ENCODE assay signal across 8 mouse cellular contexts in genomic region chr11:117912684-117913352, GRCm38 (mm10). TPM values are rescaled to one million over a fixed set of nuclear protein-coding genes. Genes with fewer than 3 reads are reported as not detected.
DNase-seq lines count a peak whose midpoint lies in the region; ATAC-seq and TF ChIP-seq lines count a peak whose summit lies in the region.

No protein-coding gene starts in this region.

- H3K9me3 ChIP-seq in ES-Bruce4 (replicated peaks; ENCODE audit: control insufficient read depth, insufficient read depth, low read length, poor library complexity, severe bottlenecking): 0 out of 2 replicates have a peak, but pooled peaks cover 3% of the 10 kb centered on the region
- H3K9me3 ChIP-seq in forebrain, embryonic 10.5 days: peaks cover 11% of the 10 kb centered on the region
- H3K9me3 ChIP-seq in heart, embryonic 16.5 days (replicated peaks; ENCODE audit: control insufficient read depth, low read length): peaks cover 11% of the 10 kb centered on the region
- H3K9me3 ChIP-seq in liver, embryonic 15.5 days (replicated peaks): peaks cover 8% of the 10 kb centered on the region; the same call in 1 of the 2 replicates

- peak; percentile 99 for TF ChIP-seq CTCF in ES-Bruce4 (IDR thresholded peaks at IDR 0.05; ENCODE audit: low read depth, low read length)
- peak; percentile 92 for TF ChIP-seq CTCF in olfactory bulb, adult 2 months (IDR thresholded peaks at IDR 0.05; ENCODE audit: insufficient read depth, low read depth, low read length)
- TF ChIP-seq CTCF in thymus, adult 2 months (IDR thresholded peaks at IDR 0.05; ENCODE audit: borderline replicate concordance, control insufficient read depth, extremely low read depth, insufficient read depth, low read length, poor library complexity): peak; percentile 99

- peak overlapping the region; percentile 16; the same call in 1 of the 2 replicates for H3K27ac ChIP-seq in ES-Bruce4 (ENCODE audit: insufficient read depth, low read length)
- H3K27ac ChIP-seq in forebrain, embryonic 10.5 days: peak overlapping the region; percentile 81
- no peak overlapping the region for H3K27ac ChIP-seq in heart, embryonic 16.5 days (ENCODE audit: low read length)
- peak overlapping the region; percentile 85 for H3K27ac ChIP-seq in liver, embryonic 15.5 days (replicated peaks)
- no peak overlapping the region for H3K27ac ChIP-seq in olfactory bulb, adult 2 months (ENCODE audit: insufficient read depth, low read depth, low read length)
- H3K27ac ChIP-seq in thymus, adult 2 months (ENCODE audit: control insufficient read depth, insufficient read depth, low read length): no peak overlapping the region

- H3K4me2 ChIP-seq in heart, embryonic 16.5 days (ENCODE audit: low read depth, low read length): peak overlapping the region; percentile 31
- peak overlapping the region; percentile 57 for H3K4me2 ChIP-seq in liver, embryonic 15.5 days

- H3K9ac ChIP-seq in ES-Bruce4 (ENCODE audit: low read depth, poor library complexity, severe bottlenecking): no peak overlapping the region
- 0 out of 2 replicates have a peak overlapping the region, but pooled peaks have one; percentile 2 for H3K9ac ChIP-seq in heart, embryonic 16.5 days (ENCODE audit: low read length)
- H3K9ac ChIP-seq in liver, embryonic 15.5 days: peak overlapping the region; percentile 2; the same call in 1 of the 2 replicates

- DNase-seq in brain, adult 2 months (ENCODE audit: low read depth, low spot score): peak; percentile 83
- peak; percentile 74 for DNase-seq in forebrain, embryonic 10.5 days (ENCODE audit: extremely low spot score, low spot score)
- DNase-seq in kidney, postnatal 36 days: peak; percentile 86 to 92
- DNase-seq in thymus, adult 2 months: peak; percentile 83

- no peaks in the 10 kb centered on the region for H3K36me3 ChIP-seq in ES-Bruce4 (ENCODE audit: control insufficient read depth, insufficient read depth, low read length, poor library complexity, severe bottlenecking)
- no peaks in the 10 kb centered on the region for H3K36me3 ChIP-seq in forebrain, embryonic 10.5 days (replicated peaks)
- H3K36me3 ChIP-seq in heart, embryonic 16.5 days (ENCODE audit: control insufficient read depth, insufficient read depth): no peaks in the 10 kb centered on the region
- H3K36me3 ChIP-seq in liver, embryonic 15.5 days (replicated peaks): peaks cover 6% of the 10 kb centered on the region
- H3K36me3 ChIP-seq in thymus, adult 2 months (ENCODE audit: control insufficient read depth, insufficient read depth, low read length): no peaks in the 10 kb centered on the region

- ATAC-seq in heart, embryonic 16.5 days (replicated peaks; ENCODE audit: extremely low read depth, insufficient read depth, low FRiP score): peak; percentile 60
- ATAC-seq in liver, embryonic 15.5 days (ENCODE audit: insufficient read depth): peak; percentile 66

- H3K27me3 ChIP-seq in ES-Bruce4 (ENCODE audit: control insufficient read depth, insufficient read depth, low read length, poor library complexity, severe bottlenecking): no peaks in the 10 kb centered on the region
- H3K27me3 ChIP-seq in forebrain, embryonic 10.5 days (ENCODE audit: poor library complexity, severe bottlenecking): peaks cover 26% of the 10 kb centered on the region
- no peaks in the 10 kb centered on the region for H3K27me3 ChIP-seq in heart, embryonic 16.5 days (ENCODE audit: control insufficient read depth, insufficient read depth, low read length)
- H3K27me3 ChIP-seq in liver, embryonic 15.5 days: peaks cover 13% of the 10 kb centered on the region; the same call in 1 of the 2 replicates
- H3K27me3 ChIP-seq in thymus, adult 2 months (ENCODE audit: control insufficient read depth, insufficient read depth, low read length): no peaks in the 10 kb centered on the region

- TF ChIP-seq POLR2A in ES-Bruce4 (IDR thresholded peaks at IDR 0.05; ENCODE audit: insufficient read depth, low read length): no peak
- TF ChIP-seq POLR2A in olfactory bulb, adult 2 months (IDR thresholded peaks at IDR 0.05; ENCODE audit: insufficient read depth, low read depth, low read length): no peak
- 0 out of 2 replicates have a peak, but pooled peaks have one; percentile 25 for TF ChIP-seq POLR2A in thymus, adult 2 months (IDR thresholded peaks at IDR 0.05; ENCODE audit: control insufficient read depth, extremely low read depth, insufficient read depth, low read length, poor library complexity)

- WGBS in forebrain, embryonic 10.5 days: 30% methylated on average over 13 of the region's 13 CpGs
- WGBS in heart, embryonic 16.5 days: 30% methylated on average over 13 of the region's 13 CpGs
- 19% methylated on average over 13 of the region's 13 CpGs for WGBS in liver, embryonic 15.5 days (ENCODE audit: insufficient replicate concordance)
- 28% methylated on average over 13 of the region's 13 CpGs for WGBS in olfactory bulb, adult 2 months
- 30% methylated on average over 13 of the region's 13 CpGs for WGBS in thymus, adult 2 months

- TF ChIP-seq EP300 in ES-Bruce4 (IDR thresholded peaks at IDR 0.05; ENCODE audit: insufficient read depth, low read depth, low read length): peak; percentile 71; the same call in 1 of the 2 replicates

- no peaks in the 10 kb centered on the region for H3K4me1 ChIP-seq in ES-Bruce4 (ENCODE audit: control insufficient read depth, insufficient read depth, low read length)
- H3K4me1 ChIP-seq in forebrain, embryonic 10.5 days: peaks cover 22% of the 10 kb centered on the region
- H3K4me1 ChIP-seq in heart, embryonic 16.5 days (ENCODE audit: control insufficient read depth, insufficient read depth, low read length): peaks cover 2% of the 10 kb centered on the region; the same call in 1 of the 2 replicates
- peaks cover 43% of the 10 kb centered on the region for H3K4me1 ChIP-seq in liver, embryonic 15.5 days (replicated peaks)
- peaks cover 2% of the 10 kb centered on the region; the same call in 1 of the 2 replicates for H3K4me1 ChIP-seq in olfactory bulb, adult 2 months (ENCODE audit: control insufficient read depth, insufficient read depth, low read length)
- H3K4me1 ChIP-seq in thymus, adult 2 months (replicated peaks; ENCODE audit: control insufficient read depth, insufficient read depth, low read length): peaks cover 44% of the 10 kb centered on the region

- H3K4me3 ChIP-seq in ES-Bruce4 (ENCODE audit: low read depth, low read length): peak overlapping the region; percentile 15; the same call in 1 of the 2 replicates
- peak overlapping the region; percentile 25; the same call in 1 of the 2 replicates for H3K4me3 ChIP-seq in forebrain, embryonic 10.5 days
- no peak overlapping the region for H3K4me3 ChIP-seq in heart, embryonic 16.5 days (ENCODE audit: low read length)
- peak overlapping the region; percentile 4; the same call in 1 of the 2 replicates for H3K4me3 ChIP-seq in liver, embryonic 15.5 days (replicated peaks)
- H3K4me3 ChIP-seq in olfactory bulb, adult 2 months (ENCODE audit: insufficient read depth, low read depth, low read length): no peak overlapping the region
- no peak overlapping the region for H3K4me3 ChIP-seq in thymus, adult 2 months (ENCODE audit: control insufficient read depth, insufficient read depth, low read length)

RNA-seq across cellular contexts. Expression of gene Tha1, which starts 39.5 kb away (rescaled TPM):
- polyA plus RNA-seq in ES-Bruce4 (2011; ENCODE audit: insufficient read depth, insufficient read length, low read depth, missing spikeins): 0.52 and 1.1 TPM in 2 replicates
- polyA plus RNA-seq in forebrain, embryonic 10.5 days (2016; fragmentation: Nextera tagmentation; extraction: Ambion mirVana): 4.4 and 6.4 TPM in 2 replicates
- 6.5 and 7.4 TPM in 2 replicates for polyA plus RNA-seq in heart, embryonic 16.5 days (2015; fragmentation: Nextera tagmentation; extraction: Ambion mirVana)
- 1.6 and 1.8 TPM in 2 replicates for polyA plus RNA-seq in liver, embryonic 15.5 days (2015; fragmentation: Nextera tagmentation; extraction: Ambion mirVana)
- polyA plus RNA-seq in olfactory bulb, adult 2 months (2012; ENCODE audit: insufficient read depth, insufficient read length, low replicate concordance, missing spikeins): not detected in 2 replicates
- polyA plus RNA-seq in thymus, adult 2 months (2012; rRNA removed): 15.3 and 16.9 TPM in 2 replicates

RNA-seq across cellular contexts. Expression of gene Tmem235, which starts 52.3 kb away (rescaled TPM):
- 0.37 TPM in 1 of 2 replicates, not detected in the other for polyA plus RNA-seq in ES-Bruce4 (2011; ENCODE audit: insufficient read depth, insufficient read length, low read depth, missing spikeins)
- polyA plus RNA-seq in forebrain, embryonic 10.5 days (2016; fragmentation: Nextera tagmentation; extraction: Ambion mirVana): not detected in 2 replicates
- not detected in 2 replicates for polyA plus RNA-seq in heart, embryonic 16.5 days (2015; fragmentation: Nextera tagmentation; extraction: Ambion mirVana)
- polyA plus RNA-seq in liver, embryonic 15.5 days (2015; fragmentation: Nextera tagmentation; extraction: Ambion mirVana): not detected in 2 replicates
- polyA plus RNA-seq in olfactory bulb, adult 2 months (2012; ENCODE audit: insufficient read depth, insufficient read length, low replicate concordance, missing spikeins): not detected in 2 replicates
- polyA plus RNA-seq in thymus, adult 2 months (2012; rRNA removed): 0.05 TPM in 1 of 2 replicates, not detected in the other

RNA-seq across cellular contexts. Expression of gene Socs3, which starts 57.0 kb away (rescaled TPM):
- 53.8 and 61.5 TPM in 2 replicates for polyA plus RNA-seq in ES-Bruce4 (2011; ENCODE audit: insufficient read depth, insufficient read length, low read depth, missing spikeins)
- polyA plus RNA-seq in forebrain, embryonic 10.5 days (2016; fragmentation: Nextera tagmentation; extraction: Ambion mirVana): 13.6 and 14.7 TPM in 2 replicates
- 7.2 and 8.2 TPM in 2 replicates for polyA plus RNA-seq in heart, embryonic 16.5 days (2015; fragmentation: Nextera tagmentation; extraction: Ambion mirVana)
- polyA plus RNA-seq in liver, embryonic 15.5 days (2015; fragmentation: Nextera tagmentation; extraction: Ambion mirVana): 7.3 and 7.5 TPM in 2 replicates
- polyA plus RNA-seq in olfactory bulb, adult 2 months (2012; ENCODE audit: insufficient read depth, insufficient read length, low replicate concordance, missing spikeins): not detected in 2 replicates
- 44.3 and 45.7 TPM in 2 replicates for polyA plus RNA-seq in thymus, adult 2 months (2012; rRNA removed)

Comparison
In these comparisons a context has a peak if more than half of its experiments do, and no peak if none do; other contexts are left out.
1. H3K27ac ChIP-seq: peak in ES-Bruce4 (single experiment), forebrain, embryonic 10.5 days (single experiment) and liver, embryonic 15.5 days (single experiment); none in heart, embryonic 16.5 days (single experiment), olfactory bulb, adult 2 months (single experiment) and thymus, adult 2 months (single experiment).
2. H3K4me3 ChIP-seq: peak in ES-Bruce4 (single experiment), forebrain, embryonic 10.5 days (single experiment) and liver, embryonic 15.5 days (single experiment); none in heart, embryonic 16.5 days (single experiment), olfactory bulb, adult 2 months (single experiment) and thymus, adult 2 months (single experiment).
3. Peak in every context shown above with its lines, with median percentiles within 50 percentile points of each other: CTCF ChIP-seq and DNase-seq.